Mouse (Mus musculus) liver, embryonic 16.5 days (tissue): ENCODE results near the gene Osbpl2. TPM values are rescaled to one million over a fixed set of nuclear protein-coding genes. Genes with fewer than 3 reads are reported as not detected.

Source experiments
- ATAC-seq: fragments of 200-750 bp; cut with Nextera tagmentation; 2 replicates; pipeline ENCODE4 v1.8.0; 2017; ENCODE audit warnings: low read depth, mild to moderate bottlenecking, moderate number of reproducible peaks, moderate library complexity
- H3K27ac ChIP-seq: fragments of 300-500 bp; sonication (generic); 2 replicates; pipeline ENCODE4 v1.5.1; 2014; ENCODE audit warnings: mild to moderate bottlenecking, low read length
- H3K27me3 ChIP-seq: fragments of 300-500 bp; sonication (generic); 2 replicates; pipeline ENCODE4 v1.6.1; 2014; ENCODE audit warnings: low read depth, low read length, mixed read lengths; ENCODE audit not compliant: control insufficient read depth, insufficient read depth
- H3K36me3 ChIP-seq: fragments of 300-500 bp; sonication (generic); 2 replicates; pipeline ENCODE4 v1.6.1; 2014; ENCODE audit warnings: mild to moderate bottlenecking; ENCODE audit not compliant: control insufficient read depth, insufficient read depth
- H3K4me1 ChIP-seq: fragments of 300-500 bp; sonication (generic); 2 replicates; pipeline ENCODE4 v1.6.1; 2014; ENCODE audit warnings: low read depth, low read length, mixed read lengths; ENCODE audit not compliant: control insufficient read depth
- H3K4me2 ChIP-seq: fragments of 300-500 bp; sonication (generic); 2 replicates; pipeline ENCODE4 v1.6.1; 2014; ENCODE audit warnings: low read depth, low read length, mixed read lengths
- H3K4me3 ChIP-seq: fragments of 300-500 bp; sonication (generic); 2 replicates; pipeline ENCODE4 v1.5.1; 2014; ENCODE audit warnings: low read depth, mild to moderate bottlenecking, low read length
- H3K9ac ChIP-seq: fragments of 300-500 bp; sonication (generic); 2 replicates; pipeline ENCODE4 v1.6.1; 2014; ENCODE audit warnings: low read depth, low read length
- H3K9me3 ChIP-seq: fragments of 300-500 bp; sonication (generic); replicated peaks from 2 replicates; pipeline ENCODE4 v1.6.1; 2016; ENCODE audit warnings: low read length; ENCODE audit not compliant: control insufficient read depth
- WGBS: fragments of 180-500 bp; shearing (Covaris S2); extraction: QIAGEN DNeasy Blood & Tissue Kit; methylation state at CpG from one replicate; pipeline ENCODE4 v1.1.7; 2014; ENCODE audit not compliant: insufficient replicate concordance; 5-methylcytosine and 5-hydroxymethylcytosine counted together
- polyA plus RNA-seq: library from polyadenylated mRNA; unstranded; fragments of >200 nt; fragmentation: Nextera tagmentation; extraction: Ambion mirVana; gene quantifications from 2 replicates; pipeline ENCODE4 v1.2.1, GENCODE M21; 2015

Gene Osbpl2
- polyA plus RNA-seq, 1 experiment from 2014 or later = 10.2 TPM

DNA sequence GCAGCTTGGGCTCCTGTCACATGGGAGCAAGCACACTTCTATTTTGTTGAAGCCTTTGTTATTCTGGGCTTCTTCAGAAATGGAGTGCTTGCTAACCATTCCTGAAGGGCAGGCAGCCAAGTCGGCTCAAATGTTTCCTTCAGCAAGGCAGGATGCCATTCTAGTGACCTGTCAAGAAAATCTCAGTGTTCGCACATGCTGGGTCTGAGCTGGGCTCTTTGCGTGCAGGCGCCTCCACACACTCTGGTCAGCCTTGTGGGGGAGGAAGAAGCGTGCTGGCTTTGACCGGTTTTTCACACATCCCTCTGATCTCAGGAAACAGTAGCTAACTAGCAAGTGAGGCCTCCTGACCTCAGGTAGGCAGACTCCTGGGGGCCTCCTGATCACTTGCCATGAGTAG, 3.8 kb upstream of the Osbpl2 start:
- no peak overlapping the region for H3K9ac ChIP-seq
- no peak overlapping the region for H3K4me2 ChIP-seq
- no peak overlapping the region for H3K4me3 ChIP-seq
- no peaks in the 10 kb centered on the region; the same call in 1 of the 2 replicates for H3K27me3 ChIP-seq
- H3K9me3 ChIP-seq = no peaks in the 10 kb centered on the region
- no peak for ATAC-seq
- no peak overlapping the region for H3K27ac ChIP-seq
- H3K4me1 ChIP-seq = peaks cover 23% of the 10 kb centered on the region
- 37% methylated on average over 6 of the region's 6 CpGs for WGBS
- H3K36me3 ChIP-seq = no peaks in the 10 kb centered on the region

DNA sequence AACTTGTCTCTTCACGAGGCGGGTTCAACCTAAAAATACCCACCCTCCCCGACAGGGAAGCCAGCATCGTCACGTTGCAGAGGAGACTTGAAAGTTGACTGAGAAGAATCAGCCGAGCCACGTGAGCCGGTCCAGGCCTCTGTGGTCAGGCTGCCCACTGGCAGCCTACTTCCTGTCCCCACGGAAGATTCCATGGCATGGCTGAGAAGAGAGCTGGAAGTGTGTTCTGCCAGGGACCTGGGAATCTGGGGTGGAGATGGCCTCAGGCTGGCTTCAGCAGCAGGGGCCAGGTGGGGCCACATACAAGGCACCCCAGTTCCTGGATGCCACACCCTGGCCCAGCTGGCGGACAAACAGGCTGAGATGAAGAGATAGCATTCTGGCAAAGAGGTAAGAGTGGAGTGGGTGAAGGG, 3.0 kb upstream of the Osbpl2 start:
- Histone ChIP-seq H3K4me2 (no peak overlapping the region), H3K9ac (no peak overlapping the region), H3K4me1 (peaks cover 25% of the 10 kb centered on the region), H3K36me3 (no peaks in the 10 kb centered on the region), H3K27me3 (no peaks in the 10 kb centered on the region; the same call in 1 of the 2 replicates), H3K4me3 (no peak overlapping the region), H3K27ac (no peak overlapping the region), H3K9me3 (no peaks in the 10 kb centered on the region)
- 29% methylated on average over 10 of the region's 10 CpGs for WGBS
- no peak for ATAC-seq

DNA sequence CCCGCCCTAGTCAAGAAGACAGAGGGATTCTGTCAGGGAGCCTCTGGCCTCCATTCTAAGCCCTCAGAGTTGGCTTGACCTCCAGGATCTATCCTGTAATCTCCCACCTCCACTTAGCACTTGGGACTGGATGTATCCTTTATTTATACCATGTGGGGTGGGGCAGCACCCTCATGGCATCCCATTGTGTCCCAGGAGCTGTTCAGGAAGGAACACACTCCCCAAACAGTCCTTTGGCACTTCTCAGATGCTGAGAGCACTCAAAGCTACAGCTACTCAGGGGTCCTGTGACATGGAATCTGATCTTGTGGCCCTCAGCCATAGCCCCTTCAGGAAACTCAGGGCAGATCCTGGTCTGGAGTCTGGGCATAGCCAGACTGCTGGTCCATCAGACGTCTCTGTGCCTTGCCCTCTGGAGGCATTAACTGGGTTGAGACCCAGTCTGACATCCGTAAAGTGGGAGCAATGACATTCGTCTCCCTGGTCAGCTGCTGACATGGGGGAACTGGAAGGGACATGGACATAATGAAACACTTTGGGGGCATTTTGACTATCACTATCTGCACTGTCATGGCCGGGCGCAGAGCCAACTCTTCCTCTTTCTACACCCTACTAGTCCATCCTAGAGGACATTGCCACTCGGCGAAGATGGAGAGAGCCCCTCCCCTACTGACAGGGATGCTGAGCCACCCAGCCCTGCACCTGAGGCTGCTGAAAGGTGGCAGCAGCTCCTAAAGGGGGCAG, 2.2 kb upstream of the Osbpl2 start:
- no peak for ATAC-seq
- WGBS = 49% methylated on average over 8 of the region's 8 CpGs
- Histone ChIP-seq H3K9me3 (no peaks in the 10 kb centered on the region), H3K4me2 (no peak overlapping the region), H3K36me3 (no peaks in the 10 kb centered on the region), H3K4me1 (peaks cover 25% of the 10 kb centered on the region), H3K27me3 (no peaks in the 10 kb centered on the region; the same call in 1 of the 2 replicates), H3K4me3 (no peak overlapping the region), H3K27ac (no peak overlapping the region), H3K9ac (no peak overlapping the region)

DNA sequence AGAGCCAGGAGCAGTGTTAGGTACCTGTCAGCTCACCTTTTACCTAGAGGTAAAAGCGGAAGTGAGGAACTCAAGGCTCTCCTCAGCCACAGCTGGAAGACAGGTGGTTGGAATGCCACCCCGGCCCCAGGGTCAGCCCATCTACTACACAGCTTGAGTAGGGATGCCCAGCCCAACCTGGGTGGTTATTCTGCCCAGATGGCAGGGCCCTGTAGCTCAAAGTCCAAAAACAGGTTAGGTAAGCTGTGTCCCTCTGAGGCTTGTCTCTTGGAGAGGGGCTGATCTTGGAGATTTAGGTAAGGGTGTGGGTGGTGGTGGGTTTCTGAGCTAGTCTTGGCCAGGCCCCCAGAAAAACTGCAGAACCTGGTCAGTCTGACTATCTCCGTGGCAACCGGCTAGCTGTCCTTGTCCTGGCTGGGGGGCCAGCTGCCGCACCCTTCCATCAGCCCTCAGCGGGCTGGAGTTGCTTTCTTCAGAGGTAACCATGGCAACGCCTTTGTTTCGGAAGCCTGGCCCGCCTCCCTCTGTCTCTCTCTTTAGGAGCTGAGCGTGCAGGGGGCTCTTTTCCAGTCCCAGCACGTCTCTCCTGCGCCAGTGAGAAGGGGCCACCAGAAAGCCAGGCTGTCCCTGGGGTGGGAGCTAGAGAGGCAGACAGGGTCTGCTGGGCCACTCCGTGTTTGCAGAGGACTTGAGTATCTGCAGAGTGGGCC, 1.5 kb upstream of the Osbpl2 start:
- no peak for ATAC-seq
- H3K9me3 ChIP-seq = no peaks in the 10 kb centered on the region
- H3K9ac ChIP-seq = no peak overlapping the region
- no peak overlapping the region for H3K27ac ChIP-seq
- no peaks in the 10 kb centered on the region for H3K36me3 ChIP-seq
- 14% methylated on average over 13 of the region's 13 CpGs for WGBS
- no peak overlapping the region for H3K4me2 ChIP-seq
- H3K4me1 ChIP-seq = peaks cover 25% of the 10 kb centered on the region
- H3K4me3 ChIP-seq = no peak overlapping the region
- H3K27me3 ChIP-seq = no peaks in the 10 kb centered on the region; the same call in 1 of the 2 replicates

DNA sequence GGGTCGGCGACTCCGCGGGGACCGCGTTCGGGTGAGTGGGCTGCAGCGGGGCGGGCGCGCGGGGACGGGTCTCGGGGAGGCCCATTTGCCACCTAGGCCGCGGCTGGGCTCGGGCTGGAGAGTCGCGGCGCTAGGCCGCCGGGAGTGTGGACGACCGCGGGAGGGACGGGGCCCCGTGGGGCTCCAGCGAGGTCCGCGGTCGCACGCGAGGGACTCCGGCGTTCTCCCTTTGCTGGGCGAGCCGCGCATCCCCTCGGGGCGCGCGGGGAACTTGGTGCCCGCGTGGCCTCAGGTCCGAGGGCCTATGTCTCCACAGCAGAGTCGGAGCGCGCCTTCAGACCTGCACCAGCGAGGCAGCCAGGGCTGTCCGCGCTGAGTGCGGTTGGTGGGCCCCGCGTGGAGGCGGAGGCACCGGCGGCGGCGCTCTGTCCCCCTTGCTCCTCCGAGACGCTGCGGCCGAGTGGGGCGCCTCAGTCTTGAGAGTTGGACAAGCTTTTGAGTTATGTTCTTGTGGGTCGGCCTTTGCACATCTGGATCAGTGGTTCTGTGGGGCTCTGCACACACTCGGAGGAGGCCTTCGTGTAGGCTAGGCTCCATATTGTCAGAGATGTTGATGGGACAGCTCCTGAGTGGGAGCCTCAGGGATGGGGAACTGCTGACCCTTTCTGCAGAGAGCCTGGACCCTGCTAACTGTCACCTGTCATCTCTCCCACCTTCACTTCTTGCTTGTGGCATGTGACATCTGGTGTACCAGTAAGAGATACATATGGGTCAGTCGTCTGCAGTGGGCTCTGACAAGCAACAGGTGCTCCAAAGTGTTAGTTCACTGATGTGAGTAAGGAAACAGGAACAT, 559 bp downstream of the Osbpl2 start:
- peak; percentile 4 for ATAC-seq
- no peaks in the 10 kb centered on the region; the same call in 1 of the 2 replicates for H3K27me3 ChIP-seq
- peak overlapping the region; percentile 87 for H3K4me3 ChIP-seq
- H3K9me3 ChIP-seq = no peaks in the 10 kb centered on the region
- H3K4me2 ChIP-seq = peak overlapping the region; percentile 94
- WGBS = 1% methylated on average over 67 of the region's 68 CpGs
- peak overlapping the region; percentile 72 for H3K27ac ChIP-seq
- H3K4me1 ChIP-seq = peaks cover 25% of the 10 kb centered on the region
- peak overlapping the region; percentile 83 for H3K9ac ChIP-seq
- H3K36me3 ChIP-seq = no peaks in the 10 kb centered on the region

DNA sequence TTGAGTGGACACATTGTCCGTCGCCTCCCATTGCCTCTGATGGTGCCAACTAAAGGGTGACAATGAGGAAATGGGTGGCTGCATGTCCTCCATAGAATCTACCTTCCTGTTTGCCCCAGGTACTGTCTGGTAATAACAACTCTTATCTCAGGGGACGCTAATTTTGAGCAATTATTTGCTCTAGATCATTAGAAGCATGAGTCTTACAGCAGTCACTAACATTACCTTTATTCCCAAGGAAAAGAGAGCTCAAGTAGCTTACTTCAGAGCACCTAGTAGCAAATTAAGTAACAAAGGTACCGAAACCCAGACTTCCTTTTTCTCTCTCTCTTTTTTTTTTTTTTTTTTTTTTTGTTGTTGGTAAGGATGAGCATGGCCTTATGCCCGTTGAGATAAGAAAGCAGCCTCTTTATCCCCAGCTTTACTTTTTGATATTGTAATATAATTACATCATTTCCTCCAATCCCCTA, 1.2 kb downstream of the Osbpl2 start:
- no peaks in the 10 kb centered on the region; the same call in 1 of the 2 replicates for H3K27me3 ChIP-seq
- H3K36me3 ChIP-seq = no peaks in the 10 kb centered on the region
- no peaks in the 10 kb centered on the region for H3K9me3 ChIP-seq
- H3K4me2 ChIP-seq = peak overlapping the region; percentile 94
- H3K27ac ChIP-seq = no peak overlapping the region
- H3K4me1 ChIP-seq = peaks cover 25% of the 10 kb centered on the region
- H3K4me3 ChIP-seq = peak overlapping the region; percentile 87
- H3K9ac ChIP-seq = peak overlapping the region; percentile 83; the same call in 1 of the 2 replicates
- ATAC-seq = no peak
- 31% methylated on average over 5 of the region's 5 CpGs for WGBS

DNA sequence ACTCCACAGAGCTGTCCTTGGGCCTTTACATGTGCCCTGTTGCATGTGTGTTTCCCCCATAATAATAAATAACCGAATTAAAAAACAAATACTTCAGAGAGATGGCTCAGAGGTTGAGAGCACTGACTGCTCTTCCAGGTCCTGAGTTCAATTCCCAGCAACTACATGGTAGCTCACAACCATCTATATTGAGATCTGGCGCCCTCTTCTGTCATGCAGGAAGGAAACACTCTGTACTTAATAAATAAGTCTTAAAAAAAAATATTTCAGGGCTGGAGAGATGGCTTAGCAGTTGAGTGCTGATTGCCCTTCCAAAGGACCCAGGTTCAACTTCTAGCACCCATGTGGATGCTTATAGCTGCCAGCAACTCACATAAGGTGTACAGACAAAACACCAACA, 5.1 kb downstream of the Osbpl2 start:
- no peak for ATAC-seq
- no peak overlapping the region for H3K4me2 ChIP-seq
- H3K27ac ChIP-seq = no peak overlapping the region
- no peaks in the 10 kb centered on the region for H3K36me3 ChIP-seq
- no peaks in the 10 kb centered on the region for H3K9me3 ChIP-seq
- H3K4me3 ChIP-seq = no peak overlapping the region
- no peak overlapping the region for H3K9ac ChIP-seq
- no peaks in the 10 kb centered on the region for H3K27me3 ChIP-seq
- H3K4me1 ChIP-seq = peaks cover 14% of the 10 kb centered on the region
- 63% methylated on average over 2 of the region's 2 CpGs for WGBS

DNA sequence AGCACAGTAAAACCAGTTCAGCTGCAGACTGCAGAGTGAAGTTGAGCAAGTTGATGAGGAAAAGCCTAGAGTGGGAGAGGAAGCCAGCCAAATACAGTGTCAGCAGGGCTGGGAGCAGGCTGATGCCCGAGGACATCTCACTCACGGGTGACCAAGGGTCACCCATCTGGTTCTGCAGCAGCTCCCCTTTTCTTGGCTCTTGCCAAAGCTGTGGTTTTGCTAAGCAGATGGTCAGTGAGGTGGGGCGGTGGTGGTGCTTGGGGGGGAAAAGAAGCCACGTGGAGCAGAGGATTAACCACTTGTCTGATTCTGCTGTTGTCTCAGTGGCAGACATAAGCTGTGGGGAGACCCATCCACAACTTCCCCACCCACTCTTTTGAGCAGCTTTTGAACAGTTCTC, 7.1 kb downstream of the Osbpl2 start:
- Histone ChIP-seq H3K4me1 (peaks cover 5% of the 10 kb centered on the region), H3K27me3 (no peaks in the 10 kb centered on the region), H3K36me3 (no peaks in the 10 kb centered on the region), H3K27ac (peak overlapping the region; percentile 11; the same call in 1 of the 2 replicates), H3K4me2 (no peak overlapping the region), H3K9ac (no peak overlapping the region), H3K9me3 (no peaks in the 10 kb centered on the region), H3K4me3 (no peak overlapping the region)
- WGBS = 10% methylated on average over 4 of the region's 4 CpGs
- no peak for ATAC-seq
